ENCODE assay signal across 22 mouse cellular contexts in genomic region chr19:10194337-10194736, GRCm38 (mm10). TPM values are rescaled to one million over a fixed set of nuclear protein-coding genes. Genes with fewer than 3 reads are reported as not detected.
A peak's percentile ranks its signal among the peaks of the same experiment; 100 is the strongest.
DNase-seq lines count a peak whose midpoint lies in the region; ATAC-seq and TF ChIP-seq lines count a peak whose summit lies in the region.
"Had no signal": no experiment of that assay in that cellular context is flagged by ENCODE, and none has a peak within 500 bp of the region (broad histone marks: within the 10 kb centered on the region; RNA-seq: fewer than 3 reads in every experiment).

No protein-coding gene starts in this region.

- TF ChIP-seq CTCF in left cerebral cortex, adult 2 months (IDR thresholded peaks at IDR 0.05), result peak; percentile 15

- peaks cover 82% of the 10 kb centered on the region for H3K36me3 ChIP-seq in forebrain, embryonic 13.5 days (ENCODE audit: poor library complexity, severe bottlenecking)
- H3K36me3 ChIP-seq in forebrain, embryonic 10.5 days (replicated peaks), result peaks cover 99% of the 10 kb centered on the region

- no peak overlapping the region for H3K4me2 ChIP-seq in forebrain, embryonic 13.5 days
- H3K4me2 ChIP-seq: heart, embryonic 12.5 days; hindbrain, embryonic 13.5 days; liver, embryonic 13.5 days; midbrain, embryonic 12.5 days had no signal

- no peak for DNase-seq in forebrain, embryonic 10.5 days (ENCODE audit: extremely low spot score, low spot score)
- DNase-seq in left cerebral cortex, adult 2 months (ENCODE audit: extremely low spot score in 1 of 2, low spot score in 2 of 2), result no peak
- no peak for DNase-seq in left cerebral cortex, postnatal 10 days (ENCODE audit: extremely low spot score in 1 of 2, low spot score in 2 of 2)
- DNase-seq in retina, postnatal 1 day, result peak; percentile 11
- no peak for DNase-seq in retina, embryonic 14.5 days (ENCODE audit: low spot score)
- no peak for DNase-seq in urinary bladder, postnatal 10 days (ENCODE audit: low spot score)
- DNase-seq: adrenal gland, adult 2 months; cerebellum, adult 8-10 months; heart, postnatal 14 days; kidney, postnatal 36 days; liver, embryonic 13.5 days; thymus, postnatal 14 days had no signal

- intact Hi-C loops in left cerebral cortex, adult 2 months (cut with DNase I), result loop anchor here (10.0 kb wide), 2 partner anchors 130 to 970 kb away; no protein-coding TSS in a partner anchor
- intact Hi-C loops in left cerebral cortex, postnatal 10 days (cut with DNase I), result loop anchor here (5.0 kb wide), 1 partner anchor 117 kb away; no protein-coding TSS in a partner anchor

- H3K9me3 ChIP-seq in forebrain, embryonic 13.5 days (replicated peaks), result no peaks in the 10 kb centered on the region
- no peaks in the 10 kb centered on the region for H3K9me3 ChIP-seq in forebrain, embryonic 10.5 days
- H3K9me3 ChIP-seq: embryonic facial prominence, embryonic 10.5 days; heart, embryonic 12.5 days; hindbrain, embryonic 13.5 days; liver, embryonic 13.5 days; midbrain, embryonic 12.5 days had no signal

- no peak overlapping the region for H3K9ac ChIP-seq in forebrain, embryonic 13.5 days
- H3K9ac ChIP-seq: heart, embryonic 12.5 days; hindbrain, embryonic 13.5 days; liver, embryonic 13.5 days; midbrain, embryonic 12.5 days had no signal

- no peak overlapping the region for H3K4me3 ChIP-seq in forebrain, embryonic 13.5 days
- no peak overlapping the region for H3K4me3 ChIP-seq in forebrain, embryonic 10.5 days
- no peak overlapping the region for H3K4me3 ChIP-seq in left cerebral cortex, adult 2 months
- H3K4me3 ChIP-seq: embryonic facial prominence, embryonic 10.5 days; heart, embryonic 12.5 days; hindbrain, embryonic 13.5 days; liver, embryonic 13.5 days; midbrain, embryonic 12.5 days had no signal

- 84% methylated on average over 11 of the region's 11 CpGs for WGBS in forebrain, embryonic 13.5 days
- 88% methylated on average over 11 of the region's 11 CpGs for WGBS in forebrain, embryonic 10.5 days

- 0 out of 2 replicates have a peak overlapping the region, but pooled peaks have one; percentile 10 for H3K27ac ChIP-seq in forebrain, embryonic 13.5 days
- H3K27ac ChIP-seq in forebrain, embryonic 10.5 days, result no peak overlapping the region
- no peak overlapping the region for H3K27ac ChIP-seq in left cerebral cortex, adult 2 months
- H3K27ac ChIP-seq: embryonic facial prominence, embryonic 10.5 days; hindbrain, embryonic 13.5 days; liver, embryonic 13.5 days; midbrain, embryonic 12.5 days had no signal

- H3K27me3 ChIP-seq in forebrain, embryonic 13.5 days, result no peaks in the 10 kb centered on the region
- H3K27me3 ChIP-seq in forebrain, embryonic 10.5 days (ENCODE audit: poor library complexity, severe bottlenecking), result no peaks in the 10 kb centered on the region
- H3K27me3 ChIP-seq: heart, embryonic 12.5 days; hindbrain, embryonic 13.5 days; liver, embryonic 13.5 days; midbrain, embryonic 12.5 days had no signal

- ATAC-seq in forebrain, embryonic 13.5 days, result no peak
- no peak for ATAC-seq in erythroid progenitor cell, adult 5-6 weeks (replicated peaks; ENCODE audit: low FRiP score, poor library complexity, severe bottlenecking)
- ATAC-seq: forebrain, embryonic 16.5 days; lung, postnatal 0 days had no signal

- no peaks in the 10 kb centered on the region for H3K4me1 ChIP-seq in forebrain, embryonic 13.5 days
- H3K4me1 ChIP-seq in forebrain, embryonic 10.5 days, result peaks cover 5% of the 10 kb centered on the region; the same call in 1 of the 2 replicates
- H3K4me1 ChIP-seq: midbrain, embryonic 12.5 days had no signal

RNA-seq across cellular contexts. Expression of gene Tmem258, which starts 9.5 kb away (rescaled TPM):
- polyA plus RNA-seq in forebrain, embryonic 13.5 days (2015; fragmentation: Nextera tagmentation; extraction: Ambion mirVana), result 408 and 447 TPM in 2 replicates
- 362 and 373 TPM in 2 replicates for polyA plus RNA-seq in forebrain, embryonic 10.5 days (2016; fragmentation: Nextera tagmentation; extraction: Ambion mirVana)
- total RNA-seq in left cerebral cortex, adult 2 months (2021), result 10 to 100 TPM; 55.9 to 64.2 TPM
- 10 to 100 TPM; 90.5 TPM for total RNA-seq in left cerebral cortex, postnatal 10 days (2021)
- 117 and 140 TPM in 2 replicates for total RNA-seq in erythroid progenitor cell, adult 5-6 weeks (2015; ENCODE audit: low replicate concordance)
- 52.0 and 82.2 TPM in 2 replicates for total RNA-seq in erythroid progenitor cell, adult 5-6 weeks (2017; ENCODE audit: low replicate concordance)

RNA-seq across cellular contexts. Expression of gene Fen1, which starts 9.6 kb away (rescaled TPM):
- 98.8 and 104 TPM in 2 replicates for polyA plus RNA-seq in forebrain, embryonic 13.5 days (2015; fragmentation: Nextera tagmentation; extraction: Ambion mirVana)
- polyA plus RNA-seq in forebrain, embryonic 10.5 days (2016; fragmentation: Nextera tagmentation; extraction: Ambion mirVana), result 215 and 218 TPM in 2 replicates
- 10 to 100 TPM; 10.5 to 11.6 TPM for total RNA-seq in left cerebral cortex, adult 2 months (2021)
- total RNA-seq in left cerebral cortex, postnatal 10 days (2021), result 10 to 100 TPM in 1 of 2 experiments, 1 to 10 TPM in 1; 10.0 to 10.8 TPM
- 84.0 and 108 TPM in 2 replicates for total RNA-seq in erythroid progenitor cell, adult 5-6 weeks (2015; ENCODE audit: low replicate concordance)
- total RNA-seq in erythroid progenitor cell, adult 5-6 weeks (2017; ENCODE audit: low replicate concordance), result 100 and 189 TPM in 2 replicates

RNA-seq across cellular contexts. Expression of gene Fads1, which starts 11.6 kb away (rescaled TPM):
- 148 and 172 TPM in 2 replicates for polyA plus RNA-seq in forebrain, embryonic 13.5 days (2015; fragmentation: Nextera tagmentation; extraction: Ambion mirVana)
- 171 and 180 TPM in 2 replicates for polyA plus RNA-seq in forebrain, embryonic 10.5 days (2016; fragmentation: Nextera tagmentation; extraction: Ambion mirVana)
- total RNA-seq in left cerebral cortex, adult 2 months (2021), result 100 to 1,000 TPM; 181 to 201 TPM
- total RNA-seq in left cerebral cortex, postnatal 10 days (2021), result 100 to 1,000 TPM; 157 to 167 TPM
- total RNA-seq in erythroid progenitor cell, adult 5-6 weeks (2015; ENCODE audit: low replicate concordance), result 68.1 and 70.8 TPM in 2 replicates
- 47.4 and 51.1 TPM in 2 replicates for total RNA-seq in erythroid progenitor cell, adult 5-6 weeks (2017; ENCODE audit: low replicate concordance)

RNA-seq across cellular contexts. Expression of gene Myrf, which starts 46.2 kb away (rescaled TPM):
- 0.22 and 0.31 TPM in 2 replicates for polyA plus RNA-seq in forebrain, embryonic 13.5 days (2015; fragmentation: Nextera tagmentation; extraction: Ambion mirVana)
- 2.1 and 2.9 TPM in 2 replicates for polyA plus RNA-seq in forebrain, embryonic 10.5 days (2016; fragmentation: Nextera tagmentation; extraction: Ambion mirVana)
- total RNA-seq in left cerebral cortex, adult 2 months (2021), result 10 to 100 TPM; 14.0 to 15.3 TPM
- total RNA-seq in left cerebral cortex, postnatal 10 days (2021), result 1 to 10 TPM; 5.9 to 6.6 TPM
- total RNA-seq in erythroid progenitor cell, adult 5-6 weeks (2015; ENCODE audit: low replicate concordance), result not detected in 2 replicates
- total RNA-seq in erythroid progenitor cell, adult 5-6 weeks (2017; ENCODE audit: low replicate concordance), result not detected in 2 replicates
- total RNA-seq: granulocyte monocyte progenitor cell, adult 5-6 weeks; megakaryocyte progenitor cell, adult 5-6 weeks had no signal

Comparison
In these comparisons a context has a peak if more than half of its experiments do, and no peak if none do; other contexts are left out.
1. RNA of gene Fen1, which starts 9.6 kb away (total RNA-seq): 84.0 to 189 TPM in erythroid progenitor cell, adult 5-6 weeks; 10.5 to 11.6 TPM in left cerebral cortex, adult 2 months and 10.0 to 10.8 TPM in left cerebral cortex, postnatal 10 days; every median in the first group is over 4 times any median in the second.